Mouse (Mus musculus) natural killer cell, adult 2 months (primary cell): ENCODE data around the gene Sept9.
A peak's percentile ranks its signal among the peaks of the same experiment; 100 is the strongest.

Experiments
- DNase-seq, 2 experiments: peaks; one replicate each; pipeline ENCODE4 v3.0.0; 2022; ENCODE audit warnings: low spot score in 2 of 2

Gene Sept9

DNA sequence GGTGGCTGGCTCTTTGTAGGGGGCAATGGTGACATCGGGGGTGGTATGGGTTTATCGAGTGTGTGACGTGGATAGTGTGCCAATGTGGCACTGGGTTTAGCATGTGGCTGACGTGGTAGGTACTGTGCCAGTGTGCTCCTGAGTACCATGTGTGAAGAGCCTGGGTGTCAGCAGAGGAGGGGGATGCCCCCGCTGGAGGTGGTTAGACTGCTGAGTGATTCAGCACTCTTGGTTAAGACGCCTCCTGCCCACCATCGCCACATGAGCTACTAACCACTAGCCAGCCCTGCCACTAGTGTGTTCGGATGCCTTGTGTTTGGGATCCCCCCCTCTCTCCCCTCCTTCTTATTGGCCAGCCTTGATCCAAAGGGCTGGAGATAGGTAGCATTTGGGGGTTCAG lies 21.3 kb downstream of the Sept9 start:
- DNase-seq, result peak; percentile 23 to 49

DNA sequence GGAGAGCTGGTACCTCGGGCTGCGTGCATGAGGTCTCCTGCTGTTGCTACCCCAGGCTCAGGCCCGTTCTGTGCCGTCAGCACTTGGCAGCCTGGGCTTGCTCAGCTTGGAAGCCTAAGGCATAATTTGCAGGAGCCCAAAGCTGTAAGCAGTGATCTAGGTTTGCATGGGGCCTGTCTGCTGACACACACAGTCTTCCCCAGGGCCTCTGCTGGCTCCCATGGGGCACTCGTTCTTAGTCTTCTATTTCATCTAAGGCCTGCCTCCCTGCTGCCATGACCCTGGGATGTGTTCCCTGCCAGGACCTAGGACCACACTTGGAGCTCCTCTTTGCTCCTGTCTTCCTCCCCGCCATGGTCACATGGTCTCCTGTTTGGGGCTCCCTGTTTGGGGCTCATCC lies 21.7 kb downstream of the Sept9 start:
- DNase-seq, result no peak

- DNase-seq, result no peak
These were observed 23.4 kb downstream of the Sept9 start for GRCm38 (mm10) chr11:117222899-117223298.

DNA sequence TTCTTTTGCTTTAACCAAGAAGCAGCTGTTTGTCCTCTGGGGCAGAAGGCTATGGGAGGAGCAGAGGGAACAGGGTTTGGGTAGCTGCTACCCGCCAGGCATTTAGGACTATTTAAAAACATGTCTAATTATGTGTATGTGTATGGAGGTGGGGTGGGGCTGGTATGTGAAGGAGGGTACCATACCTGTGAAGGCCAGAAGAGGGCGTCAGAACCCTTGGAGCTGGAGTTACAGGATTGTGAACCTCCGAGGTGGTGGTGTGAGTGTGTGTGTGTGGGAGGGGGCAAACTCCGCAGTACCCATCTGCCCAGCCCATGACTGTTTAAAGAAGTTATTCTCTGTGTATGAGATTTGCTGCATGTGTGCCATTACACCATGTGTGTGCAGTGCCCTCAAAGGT lies 25.3 kb downstream of the Sept9 start:
- no peak for DNase-seq

GRCm38 (mm10) chr11:117225531-117226213 lies 26.2 kb downstream of the Sept9 start:
- DNase-seq, result no peak

DNA sequence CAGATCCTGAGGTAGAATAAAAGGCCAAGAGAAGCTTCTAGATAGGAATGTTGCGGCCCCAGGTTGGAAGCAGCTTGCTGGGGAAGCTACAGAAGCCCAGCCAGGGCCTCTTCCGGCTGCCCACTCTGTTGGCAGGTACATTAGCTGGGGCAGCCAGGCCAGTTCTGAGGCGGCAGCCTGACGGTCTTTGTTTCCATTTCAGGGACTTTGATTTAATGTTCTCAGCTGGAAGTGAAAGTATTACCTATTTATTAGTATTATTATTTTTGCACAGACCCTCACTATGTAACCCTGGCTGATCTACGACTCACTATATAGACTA lies 26.7 kb downstream of the Sept9 start:
- DNase-seq, result no peak

DNA sequence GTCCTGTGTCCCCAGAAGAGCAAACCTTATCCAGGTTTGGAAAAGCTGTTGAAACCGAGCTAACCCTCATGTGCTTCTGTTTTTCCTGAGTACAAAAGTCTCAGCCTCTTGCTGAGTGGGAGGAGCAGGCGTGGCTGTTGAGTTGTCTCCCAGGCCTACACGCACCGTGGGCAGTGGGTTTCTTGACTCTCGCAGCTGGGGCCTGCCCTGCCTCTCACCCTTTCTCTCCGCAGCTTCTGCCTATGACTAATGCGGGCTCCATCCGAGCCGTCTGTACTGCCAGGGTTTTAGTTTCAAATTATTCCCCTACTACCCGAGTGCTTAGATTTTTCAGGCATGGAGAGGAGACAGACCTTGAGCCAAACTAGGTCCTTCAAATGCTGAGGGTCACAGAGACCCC lies 28.7 kb downstream of the Sept9 start:
- no peak for DNase-seq

GRCm38 (mm10) chr11:117231551-117231950 lies 32.1 kb downstream of the Sept9 start:
- DNase-seq, result no peak

DNA sequence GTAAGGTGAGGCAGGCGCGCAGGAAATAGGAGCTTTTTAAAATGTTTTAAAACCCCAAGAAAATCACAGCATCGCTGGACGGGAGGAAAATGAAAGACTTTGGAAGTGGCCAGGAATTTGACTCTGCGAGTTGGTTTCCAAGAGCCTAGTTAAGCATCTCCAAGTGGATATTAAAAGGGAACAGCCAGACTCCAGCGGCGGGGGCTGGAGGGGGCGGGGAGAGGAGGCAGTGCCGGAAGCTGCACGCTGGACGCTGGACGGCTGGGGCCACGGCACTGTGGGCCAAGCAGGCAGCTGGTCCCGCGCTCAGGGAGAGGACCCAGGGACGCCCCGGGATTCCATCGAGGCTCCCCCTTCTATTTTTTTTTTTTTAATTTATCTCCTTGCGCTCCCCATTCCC lies 32.6 kb downstream of the Sept9 start:
- DNase-seq, result no peak

DNA sequence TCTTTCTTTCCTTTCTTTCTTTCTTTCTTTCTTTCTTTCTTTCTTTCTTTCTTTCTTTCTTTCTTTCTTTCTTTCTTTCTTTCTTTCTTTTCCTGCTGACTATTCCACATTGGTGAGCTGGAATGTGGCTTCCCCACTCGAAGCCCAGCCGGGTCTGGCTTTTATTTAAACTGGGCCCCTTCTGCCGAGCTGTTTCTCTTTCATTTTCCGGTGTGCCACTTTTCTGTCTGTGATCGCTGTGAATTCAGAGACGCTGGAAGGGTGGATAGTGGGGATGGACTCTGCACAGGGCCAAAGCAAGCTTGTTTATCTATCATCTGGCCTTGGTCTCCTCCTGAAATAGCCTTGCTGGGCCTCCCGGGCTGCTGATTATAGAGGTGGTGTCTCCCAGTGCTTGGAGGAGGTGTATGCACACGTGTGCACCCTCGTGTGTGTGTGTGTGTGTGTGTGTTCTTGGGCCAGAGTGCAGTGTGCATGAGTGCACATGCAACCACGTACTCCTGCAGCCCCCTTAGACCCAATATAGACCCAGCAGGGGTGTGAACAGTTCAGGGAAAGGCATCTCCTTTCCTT lies 33.5 kb downstream of the Sept9 start:
- DNase-seq, result no peak

- DNase-seq, result no peak
These were observed 34.4 kb downstream of the Sept9 start for GRCm38 (mm10) chr11:117233818-117234217.

GRCm38 (mm10) chr11:117235086-117235897 lies 35.8 kb downstream of the Sept9 start:
- no peak for DNase-seq

DNA sequence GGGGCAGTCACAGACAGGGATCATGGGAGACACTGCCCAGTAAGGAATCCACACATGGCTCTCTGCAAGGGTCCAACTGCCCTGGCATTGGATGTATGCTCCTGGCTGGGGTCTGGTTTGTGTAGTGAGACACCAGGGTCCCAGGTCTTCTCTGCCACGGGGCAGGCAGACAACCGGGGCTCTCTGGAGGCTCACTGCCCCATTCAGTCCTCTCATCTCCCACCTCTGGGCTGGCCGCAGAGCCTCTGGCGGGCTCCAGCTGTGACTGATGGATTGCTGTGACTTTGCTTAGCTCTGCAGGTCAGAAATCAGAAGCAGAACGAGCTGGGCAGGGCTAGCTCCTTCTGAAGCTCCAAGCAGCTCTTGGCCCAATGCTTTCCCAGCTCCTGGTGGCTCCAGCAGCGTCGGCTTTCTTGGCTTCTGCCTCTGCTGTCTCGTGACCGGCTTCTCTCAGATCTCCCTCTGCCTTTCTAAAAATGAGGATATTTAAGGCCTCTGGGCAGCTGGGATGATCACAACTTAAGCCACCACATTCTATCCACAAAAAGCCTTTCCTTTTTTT lies 36.5 kb downstream of the Sept9 start:
- DNase-seq, result no peak

GRCm38 (mm10) chr11:117238169-117238568 lies 38.7 kb downstream of the Sept9 start:
- peak; percentile 84 to 90 for DNase-seq

DNA sequence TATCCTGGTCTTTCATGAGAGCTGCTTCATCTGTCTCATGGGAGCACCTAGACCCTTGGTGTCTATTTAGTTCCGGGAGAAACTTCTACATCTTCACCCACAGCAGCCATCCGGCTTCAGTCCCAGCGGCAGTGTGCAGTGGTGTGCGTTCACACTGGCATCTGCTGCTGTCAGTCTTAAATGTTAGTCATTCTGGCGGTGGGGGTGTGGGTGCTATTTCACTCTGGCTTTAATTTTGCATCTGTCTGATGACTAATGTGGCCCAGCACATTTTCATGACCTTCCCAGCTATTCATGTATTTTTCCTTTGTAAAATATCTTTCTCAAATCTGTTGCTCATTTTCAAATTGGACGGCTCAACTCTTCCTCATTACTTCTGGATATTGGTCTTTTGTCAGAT lies 40.2 kb downstream of the Sept9 start:
- no peak for DNase-seq

- no peak for DNase-seq
These were observed 40.9 kb downstream of the Sept9 start for GRCm38 (mm10) chr11:117240322-117240721.

DNA sequence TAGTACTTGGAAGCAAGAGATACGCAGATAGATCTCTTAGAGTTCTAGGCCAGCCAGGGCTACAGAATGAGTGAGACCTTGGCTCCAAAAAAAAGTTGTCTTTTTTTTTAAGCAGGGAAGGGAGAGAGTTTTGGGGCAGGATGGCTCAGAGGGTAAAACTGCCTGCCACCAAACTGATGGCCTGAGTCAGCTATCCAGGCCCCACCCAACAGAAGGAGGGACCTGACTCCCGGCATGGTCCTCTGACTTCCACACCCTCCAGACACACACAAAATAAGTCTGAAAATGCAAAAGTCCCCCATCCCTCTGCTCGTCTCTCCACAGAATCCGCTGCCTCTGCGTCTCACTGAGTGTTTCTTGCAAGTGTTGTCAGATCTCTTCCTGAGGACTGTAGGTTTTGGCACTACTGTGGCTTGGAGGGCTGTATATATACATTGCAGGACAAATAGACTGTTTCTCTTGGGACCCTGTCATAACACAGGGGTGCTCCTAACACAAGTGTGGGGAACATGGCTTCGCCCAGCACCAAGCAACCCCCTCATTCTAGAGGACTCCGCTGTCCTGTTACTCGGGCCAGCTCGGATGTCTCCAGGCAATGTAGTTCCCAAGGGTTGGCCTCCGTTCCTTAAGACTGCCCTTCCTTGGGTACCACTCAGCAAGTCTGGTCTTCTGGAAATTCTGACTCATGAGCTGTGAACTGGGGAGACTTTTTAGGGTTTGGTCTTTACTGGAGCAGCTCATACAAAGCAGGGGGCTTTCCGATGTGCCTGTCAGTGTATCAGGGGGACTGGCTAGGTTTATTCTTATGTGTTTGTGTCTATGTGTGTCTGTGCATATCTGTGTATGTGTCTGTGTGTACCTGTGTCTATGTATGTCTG lies 41.6 kb downstream of the Sept9 start:
- DNase-seq, result no peak

DNA sequence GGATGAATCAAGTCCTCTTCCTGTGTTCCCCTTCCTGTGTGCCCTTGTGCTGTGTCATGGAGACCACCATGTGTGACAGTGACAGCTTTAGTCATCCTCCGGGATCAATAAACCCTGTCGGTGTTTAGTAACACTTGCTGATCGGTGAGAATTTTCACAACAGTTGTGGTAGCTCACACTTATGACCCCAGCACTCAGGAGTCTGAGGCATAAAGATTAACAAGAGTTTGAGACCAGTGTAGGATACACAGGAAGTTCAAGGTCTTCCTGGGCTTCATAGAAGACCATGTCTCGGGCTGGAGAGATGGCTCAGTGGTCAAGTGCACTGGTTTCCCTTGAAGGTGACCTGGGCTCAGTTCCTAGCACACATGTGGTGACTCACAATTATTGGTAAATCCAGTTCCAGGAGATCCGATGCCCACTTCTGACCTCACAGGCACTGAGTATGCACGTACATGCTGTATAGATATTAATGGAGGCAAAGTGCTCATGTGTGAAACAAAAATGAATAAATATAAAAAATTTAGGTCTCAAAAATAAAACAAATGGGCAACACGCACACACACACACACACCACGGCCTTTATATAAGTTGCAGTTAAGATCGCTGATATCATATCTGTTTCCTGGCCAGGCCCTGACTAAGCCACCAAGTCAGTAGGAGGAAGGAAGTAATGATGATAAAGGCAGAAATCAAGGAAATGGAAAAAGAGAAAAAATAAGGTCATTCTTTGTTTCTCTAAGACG lies 43.1 kb downstream of the Sept9 start:
- DNase-seq, result no peak

DNA sequence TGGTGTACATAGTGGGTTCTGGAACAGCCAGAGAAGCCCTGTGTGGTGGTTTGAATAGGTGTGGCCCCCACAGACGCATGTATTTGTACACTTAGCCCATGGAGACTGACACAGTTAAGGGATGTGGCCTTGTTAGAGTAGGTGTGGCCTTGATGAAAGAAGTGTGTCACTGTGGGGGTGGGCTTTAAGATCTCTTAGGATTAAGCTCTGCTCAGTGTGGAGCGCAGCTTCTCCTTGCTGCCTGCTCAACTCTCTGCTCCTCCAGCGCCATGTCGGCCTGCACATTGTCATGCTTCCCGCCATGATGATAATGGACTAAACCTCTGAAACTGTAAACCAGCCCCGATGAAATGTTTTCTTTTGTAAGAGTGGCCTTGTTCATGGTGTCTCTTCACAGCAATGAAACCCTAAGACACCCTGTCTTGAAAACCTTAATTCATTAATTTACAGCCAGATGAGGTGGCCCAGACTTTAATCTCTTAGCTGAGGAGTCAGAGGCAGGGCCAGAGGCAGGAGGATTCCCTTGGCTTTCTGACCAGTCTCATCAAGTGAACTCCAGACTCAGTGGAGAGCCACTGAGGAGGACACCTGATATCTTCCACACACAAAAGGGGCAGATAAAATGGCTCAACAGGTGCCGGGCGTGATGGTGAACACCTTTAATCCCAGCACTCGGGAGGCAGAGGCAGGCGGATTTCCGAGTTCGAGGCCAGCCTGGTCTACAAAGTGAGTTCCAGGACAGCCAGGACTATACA lies 44.3 kb downstream of the Sept9 start:
- no peak for DNase-seq

DNA sequence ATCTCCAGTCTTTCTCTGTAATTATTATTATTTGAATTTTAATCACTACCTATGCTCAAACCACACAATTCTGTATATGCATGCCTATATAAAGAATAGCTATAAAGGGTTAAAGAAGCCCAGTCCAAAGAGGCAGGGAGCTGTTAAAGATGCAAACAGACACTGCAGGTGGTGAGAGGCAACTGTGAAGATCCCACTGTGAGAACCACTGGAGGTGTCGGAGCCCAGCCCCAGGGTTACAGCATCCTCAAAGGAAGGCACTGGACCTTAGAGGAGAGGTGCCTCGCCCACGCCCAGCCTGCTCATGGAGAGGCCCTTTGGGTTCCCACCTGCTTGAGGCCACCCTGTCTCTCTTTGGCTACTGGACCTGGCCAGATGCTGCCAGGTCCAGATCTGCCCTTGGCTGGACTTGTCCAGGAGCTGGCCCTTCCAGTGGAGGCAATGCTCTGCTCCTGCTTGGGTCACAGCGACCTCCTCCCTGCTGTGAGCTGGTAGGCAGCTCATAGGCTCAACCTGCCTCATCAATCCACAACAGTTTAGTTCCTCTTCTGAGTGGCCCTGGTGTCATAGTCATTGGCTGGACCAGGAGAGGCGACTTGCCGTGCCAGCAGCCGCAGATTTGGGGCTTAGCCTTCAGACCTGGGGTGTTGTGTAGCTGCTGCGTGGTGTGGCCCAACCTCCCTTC lies 45.7 kb downstream of the Sept9 start:
- no peak for DNase-seq
